Mouse (Mus musculus) ES-E14 (cell line): ENCODE data around the gene H2-T23. TPM values are rescaled to one million over a fixed set of nuclear protein-coding genes. Genes with fewer than 3 reads are reported as not detected.
"Not testable (repeated sequence)": the region's sequence is repeated elsewhere in the genome, so short reads cannot be mapped to it uniquely, and the experiment has no call there.

Experiments used
- DNase-seq: peaks from one replicate; pipeline ENCODE4 v3.0.0-alpha.2; 2013; ENCODE audit warnings: low read depth, low spot score
- H3K27ac ChIP-seq: 2 replicates; pipeline ENCODE4 v1.5.1; 2012; ENCODE audit warnings: low read depth, mild to moderate bottlenecking, low read length, moderate library complexity, mixed read lengths; ENCODE audit not compliant: poor library complexity, insufficient read depth, severe bottlenecking
- H3K36me3 ChIP-seq: 2 replicates; pipeline ENCODE4 v1.6.1; 2012; ENCODE audit warnings: mild to moderate bottlenecking, low read length, moderate library complexity, mixed read lengths; ENCODE audit not compliant: control insufficient read depth, poor library complexity, insufficient read depth, severe bottlenecking
- H3K4me1 ChIP-seq, 2 experiments: fragments of 150-350 bp in 1 of 2; sonication (generic) in 1 of 2; 2 replicates each; pipeline ENCODE4 v1.6.1; 2012; ENCODE audit warnings: low read length in 2 of 2, mild to moderate bottlenecking in 1 of 2, mixed read lengths in 1 of 2; ENCODE audit not compliant: control insufficient read depth in 2 of 2, insufficient read depth in 2 of 2, poor library complexity in 1 of 2
- H3K4me3 ChIP-seq, 2 experiments: fragments of 150-350 bp in 1 of 2; sonication (generic) in 1 of 2; 2 replicates each; pipeline ENCODE4 v1.5.1; 2012; ENCODE audit warnings: low read length in 2 of 2, low read depth in 1 of 2, mild to moderate bottlenecking in 1 of 2, mixed read lengths in 1 of 2; ENCODE audit not compliant: insufficient read depth in 1 of 2, poor library complexity in 1 of 2, severe bottlenecking in 1 of 2
- H3K9ac ChIP-seq: 2 replicates; pipeline ENCODE4 v1.6.1; 2012; ENCODE audit warnings: low read depth, mild to moderate bottlenecking, low read length, mixed read lengths; ENCODE audit not compliant: poor library complexity, insufficient read depth, severe bottlenecking
- H3K9me3 ChIP-seq: fragments of 150-350 bp; sonication (generic); 2 replicates; pipeline ENCODE4 v1.6.1; 2012; ENCODE audit warnings: low read depth, mild to moderate bottlenecking, low read length; ENCODE audit not compliant: control insufficient read depth, insufficient read depth
- CHD2 ChIP-seq: IDR thresholded peaks from 2 replicates; pipeline ENCODE4 v1.6.1; 2014; ENCODE audit warnings: mild to moderate bottlenecking, low read depth, low read length, inconsistent platforms
- HCFC1 ChIP-seq: IDR thresholded peaks from 2 replicates; pipeline ENCODE4 v1.6.1; 2012; ENCODE audit warnings: low read length, inconsistent platforms, borderline replicate concordance; ENCODE audit not compliant: insufficient read depth
- MAFK ChIP-seq: IDR thresholded peaks from 2 replicates; pipeline ENCODE4 v1.6.1; 2014; ENCODE audit warnings: mild to moderate bottlenecking, low read depth, low read length, inconsistent platforms; ENCODE audit not compliant: insufficient read depth
- ZC3H11A ChIP-seq: IDR thresholded peaks from 2 replicates; pipeline ENCODE4 v1.6.1; 2012; ENCODE audit warnings: low read depth, mild to moderate bottlenecking, inconsistent platforms, low read length, borderline replicate concordance
- ZNF384 ChIP-seq: IDR thresholded peaks from 2 replicates; pipeline ENCODE4 v1.6.1; 2012; ENCODE audit warnings: low read depth, low read length, inconsistent platforms
- in situ Hi-C, 2 experiments: fragments of 600-800 bp; cut with MboI; formaldehyde crosslinking; loops; one replicate each; pipeline ENCODE4 v1.15.1; 2025; ENCODE audit warnings: low sequenced_read_pairs in 2 of 2, inconsistent platforms in 1 of 2; ENCODE audit not compliant: unreplicated experiment in 2 of 2
- total RNA-seq: library from RNA; depleted of rRNA; stranded (reverse); fragments of 300-350 nt; gene quantifications from 2 replicates; pipeline ENCODE4 v1.2.3, GENCODE M21; 2012

H2-T23 gene
- total RNA-seq, 1 experiment: 0.67 TPM

GRCm38 (mm10) chr17:36017046-36017445 is 15.6 kb downstream of the H2-T23 start:
- H3K4me1 ChIP-seq: peaks cover 0 to 13% of the 10 kb centered on the region in 2 experiments; a peak in 1 of 4 replicates
- no peak overlapping the region; the same call in 1 of the 2 replicates for H3K9ac ChIP-seq
- H3K4me3 ChIP-seq: no peak overlapping the region
- no peak overlapping the region for H3K27ac ChIP-seq
- no peak for TF ChIP-seq HCFC1
- no peak for TF ChIP-seq CHD2
- no peak for TF ChIP-seq ZNF384
- no peak for TF ChIP-seq MAFK
- TF ChIP-seq ZC3H11A: no peak
- in situ Hi-C loops: no loop called here
- DNase-seq: no peak
- H3K36me3 ChIP-seq: peaks cover 10% of the 10 kb centered on the region
- no peaks in the 10 kb centered on the region for H3K9me3 ChIP-seq

GRCm38 (mm10) chr17:36014977-36015376 is 17.7 kb downstream of the H2-T23 start:
- TF ChIP-seq MAFK: no peak
- TF ChIP-seq ZC3H11A: no peak
- TF ChIP-seq ZNF384: no peak
- TF ChIP-seq CHD2: no peak
- TF ChIP-seq HCFC1: no peak
- no peaks in the 10 kb centered on the region for H3K9me3 ChIP-seq
- no peak overlapping the region for H3K27ac ChIP-seq
- H3K4me1 ChIP-seq: peaks cover 0 to 8% of the 10 kb centered on the region in 2 experiments; a peak in 1 of 4 replicates
- no peak for DNase-seq
- no peak overlapping the region for H3K9ac ChIP-seq
- no peak overlapping the region for H3K4me3 ChIP-seq
- in situ Hi-C loops: no loop called here
- peaks cover 7% of the 10 kb centered on the region for H3K36me3 ChIP-seq

GRCm38 (mm10) chr17:36004409-36004808 is 28.2 kb downstream of the H2-T23 start:
- H3K4me3 ChIP-seq, H3K27ac ChIP-seq, H3K9me3 ChIP-seq, in situ Hi-C loops, H3K36me3 ChIP-seq, DNase-seq, H3K9ac ChIP-seq: not testable (repeated sequence)
- H3K4me1 ChIP-seq: peaks cover 0 to 12% of the 10 kb centered on the region in 2 experiments; a peak in 2 of 4 replicates

DNA sequence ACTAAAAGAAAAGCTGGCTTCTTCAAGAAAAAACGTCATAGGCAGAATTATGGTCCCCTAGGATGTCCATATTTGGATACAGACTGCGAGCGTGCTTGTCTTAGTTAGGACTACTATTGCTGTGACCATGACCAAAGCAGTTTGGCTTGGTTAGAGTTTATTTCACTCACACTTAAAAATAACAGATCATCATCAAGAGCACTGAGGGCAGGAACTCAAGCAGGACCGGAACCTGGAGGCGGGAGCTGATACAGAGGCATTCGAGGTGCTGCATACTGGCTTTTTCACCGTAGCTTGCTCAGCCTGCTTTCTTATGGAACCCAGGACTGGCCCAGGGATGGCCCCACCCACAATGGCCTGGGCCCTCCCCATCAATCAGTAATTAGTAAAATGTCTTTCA is 29.3 kb downstream of the H2-T23 start:
- in situ Hi-C loops: no loop called here
- no peak overlapping the region for H3K9ac ChIP-seq

GRCm38 (mm10) chr17:36001966-36002365 is 30.7 kb downstream of the H2-T23 start:
- H3K4me1 ChIP-seq: peaks cover 2 to 16% of the 10 kb centered on the region in 2 experiments
- H3K4me3 ChIP-seq: no peak overlapping the region
- no peak overlapping the region for H3K9ac ChIP-seq
- peaks cover 5% of the 10 kb centered on the region; the same call in 1 of the 2 replicates for H3K36me3 ChIP-seq
- in situ Hi-C loops: no loop called here
- no peak overlapping the region for H3K27ac ChIP-seq
- no peak for DNase-seq
- no peaks in the 10 kb centered on the region for H3K9me3 ChIP-seq
- TF ChIP-seq ZC3H11A (no peak), ZNF384 (no peak)

More for the DNA sequence above, 29.3 kb downstream of the H2-T23 start:
- Histone ChIP-seq H3K36me3 (peaks cover 5% of the 10 kb centered on the region; the same call in 1 of the 2 replicates), H3K27ac (no peak overlapping the region), H3K9me3 (no peaks in the 10 kb centered on the region), H3K4me1 (peaks cover 0 to 14% of the 10 kb centered on the region in 2 experiments; a peak in 3 of 4 replicates), H3K4me3 (no peak overlapping the region)
- TF ChIP-seq ZNF384 (no peak), CHD2 (no peak), HCFC1 (no peak), ZC3H11A (no peak), MAFK (no peak)
- no peak for DNase-seq
